Mouse (Mus musculus) neutrophil, adult 83 days (primary cell): ENCODE data around the gene Ghrl. TPM values are rescaled to one million over a fixed set of nuclear protein-coding genes. Genes with fewer than 3 reads are reported as not detected.

Experiments used
- total RNA-seq, 2 experiments: library from RNA; stranded (reverse); gene quantifications; one replicate each; pipeline ENCODE4 v1.2.4; 2023

Gene Ghrl
- not detected for total RNA-seq

DNA sequence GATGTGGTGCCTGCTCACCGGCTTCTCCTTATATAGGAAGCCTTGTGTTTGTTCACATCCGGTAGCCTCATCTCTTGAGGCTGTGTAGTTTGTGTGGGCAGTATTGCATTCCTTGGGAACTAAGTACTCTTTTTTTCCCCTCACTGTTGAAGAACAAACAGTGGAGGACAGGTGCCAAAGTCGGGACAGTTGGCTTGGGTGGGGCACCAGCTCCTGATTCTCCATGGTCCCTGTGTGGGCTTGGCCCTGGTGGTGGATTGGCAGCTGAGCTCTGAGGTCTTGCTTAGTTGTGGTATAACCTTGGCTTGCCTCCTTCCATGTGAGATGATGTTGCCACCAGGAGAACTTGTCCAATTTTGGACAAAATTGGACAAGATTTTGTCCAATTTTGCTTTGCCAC is at the start of gene Ghrl:
Gene Ghrl (minus strand): TSS at position 3 of the 400 bp plus-strand sequence.

DNA sequence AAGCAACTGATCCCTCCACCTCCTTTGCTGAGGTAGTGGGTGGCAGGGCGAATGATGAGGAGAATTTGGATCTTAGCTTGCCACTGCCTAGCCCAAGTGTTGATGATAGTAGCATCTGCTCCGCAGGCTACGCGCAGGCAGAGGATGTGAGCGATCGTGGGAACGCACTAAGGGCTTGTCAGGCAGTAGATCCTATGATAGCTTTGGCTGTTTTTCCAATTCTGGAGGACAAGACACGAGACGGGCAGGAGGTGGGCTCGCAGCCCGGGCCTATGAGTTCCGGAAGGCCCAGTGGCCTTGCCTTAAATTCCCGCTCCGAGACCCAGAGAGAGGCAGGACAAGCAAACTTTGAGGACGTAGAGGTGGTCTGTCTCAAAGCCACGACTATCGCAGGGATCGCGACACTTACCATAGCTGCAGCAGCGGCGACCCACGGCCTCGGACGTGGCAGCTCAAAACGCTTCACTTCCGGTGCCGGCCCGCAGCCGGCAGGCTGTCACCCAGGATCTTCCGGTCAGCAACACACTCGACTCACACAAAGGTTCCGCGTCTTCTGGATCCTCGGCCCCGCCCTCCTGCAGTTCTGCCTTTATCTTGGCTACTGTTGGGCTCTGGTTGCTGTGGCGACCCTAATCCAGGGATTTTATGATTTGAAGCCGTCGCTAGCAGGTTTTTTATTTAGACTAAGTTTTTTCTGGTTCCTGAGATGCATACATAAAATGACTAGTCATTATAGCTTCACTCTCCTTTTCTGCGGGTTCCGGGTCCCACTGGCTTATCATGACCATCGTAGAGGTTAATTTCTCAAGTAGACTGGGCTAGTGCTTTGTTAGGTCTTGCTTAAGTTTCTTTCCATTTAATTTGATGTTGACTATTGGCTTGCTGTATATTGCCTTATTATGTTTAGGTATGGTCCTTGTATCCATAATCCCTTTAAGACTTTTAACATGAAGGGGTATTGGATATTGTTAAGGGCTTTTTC is 20.8 kb upstream of the Ghrl start, which contains the start of gene Sec13:
Gene Sec13 (minus strand): TSS at position 508 of the 982 bp plus-strand sequence.

DNA sequence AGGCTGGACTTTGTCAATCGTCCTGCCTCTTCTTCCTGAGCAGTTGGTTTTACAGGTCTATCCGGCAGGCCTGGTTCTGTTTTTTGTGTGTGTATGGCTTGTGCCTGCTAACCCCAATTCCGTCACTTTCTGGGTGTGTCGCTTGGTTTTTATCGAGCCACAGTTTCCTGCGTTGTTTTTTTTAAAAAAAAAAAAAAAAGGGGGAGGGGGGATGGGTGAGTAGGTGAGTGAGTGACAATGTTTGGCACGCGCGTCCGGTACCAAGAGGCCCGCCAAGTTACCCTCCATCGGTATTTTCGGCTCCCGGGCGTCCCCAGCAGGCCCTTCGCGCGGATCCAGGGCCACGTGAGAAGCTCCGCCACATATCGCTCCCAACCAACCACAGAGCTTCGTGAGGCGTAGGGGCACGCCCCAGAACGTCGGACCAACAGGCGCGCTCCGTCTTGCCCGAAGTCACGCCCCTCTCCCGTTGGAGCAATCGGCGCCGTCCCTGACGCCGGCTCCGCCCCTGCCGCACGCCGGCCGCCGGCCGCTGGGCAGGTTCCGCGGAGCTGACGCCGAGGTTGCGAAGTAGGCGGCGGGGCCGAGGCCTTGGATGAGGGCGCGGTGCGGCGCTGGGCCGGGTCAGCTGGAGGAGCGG is 23.0 kb downstream of the Ghrl start, which contains the start of gene Tatdn2:
Gene Tatdn2 (plus strand): TSS at position 469 of the 640 bp plus-strand sequence.

Other genes starting within 250 kb of the Ghrl start
- not detected for gene Il17rc, start 248.5 kb downstream of the Ghrl start, total RNA-seq
- gene Creld1, start 236.6 kb downstream of the Ghrl start, total RNA-seq, result 1 to 10 TPM; 2.2 to 2.3 TPM
- not detected for gene Prrt3, start 217.9 kb downstream of the Ghrl start, total RNA-seq
- 10 to 100 TPM; 41.9 to 44.7 TPM for gene Emc3, start 188.2 kb downstream of the Ghrl start, total RNA-seq
- 10 to 100 TPM; 15.0 to 22.8 TPM for gene Fancd2, start 188.2 kb downstream of the Ghrl start, total RNA-seq
- gene Fancd2os, start 119.2 kb downstream of the Ghrl start, total RNA-seq, result not detected
- 100 to 1,000 TPM; 121 to 127 TPM for gene Brk1, start 115.1 kb downstream of the Ghrl start, total RNA-seq
- 10 to 100 TPM; 20.1 to 20.6 TPM for gene Vhl, start 95.9 kb downstream of the Ghrl start, total RNA-seq
- gene Irak2, start 81.4 kb downstream of the Ghrl start, total RNA-seq, result 10 to 100 TPM; 81.4 to 91.1 TPM
- gene Tatdn2, start 22.8 kb downstream of the Ghrl start, total RNA-seq, result 10 to 100 TPM; 76.4 to 77.2 TPM
- gene Sec13, start 20.9 kb upstream of the Ghrl start, total RNA-seq, result 10 to 100 TPM; 69.4 to 70.0 TPM